Mouse (Mus musculus) ES-Bruce4 (cell line): ENCODE results near the gene Rev1.

Experiments used
- CTCF ChIP-seq: IDR thresholded peaks from one replicate; pipeline ENCODE4 v1.8.1; 2011; ENCODE audit warnings: low read depth, low read length
- EP300 ChIP-seq: IDR thresholded peaks from 2 replicates; pipeline ENCODE4 v1.6.1; 2011; ENCODE audit warnings: low read depth, low read length; ENCODE audit not compliant: insufficient read depth
- POLR2A ChIP-seq: IDR thresholded peaks from one replicate; pipeline ENCODE4 v1.8.1; 2011; ENCODE audit warnings: low read length; ENCODE audit not compliant: insufficient read depth

DNA sequence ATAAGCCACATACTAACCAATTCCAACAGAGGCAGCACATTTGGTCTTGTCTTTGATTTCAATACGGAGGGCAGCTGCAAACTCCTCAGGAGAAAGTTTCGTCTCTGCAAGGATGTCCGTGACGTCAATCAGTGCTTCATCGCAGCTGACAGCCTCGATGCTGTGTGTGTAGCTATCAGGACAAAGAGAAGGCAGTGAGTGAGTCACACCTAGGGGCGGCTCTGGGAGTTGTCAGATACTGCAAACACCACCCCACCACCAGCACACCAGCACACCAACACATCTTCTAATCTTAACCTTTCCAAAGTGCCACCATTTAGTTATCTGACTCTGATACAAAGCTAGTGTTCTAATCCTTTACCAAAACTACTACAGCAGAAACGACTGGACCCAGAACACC is 58.3 kb downstream of the Rev1 start:
- no peak for TF ChIP-seq POLR2A
- no peak for TF ChIP-seq CTCF
- TF ChIP-seq EP300 = no peak
